In genomic region chr12:38820642-38821041, GRCm38 (mm10) we compare ENCODE assay signal across 10 mouse cellular contexts.
"Had no signal": no experiment of that assay in that cellular context is flagged by ENCODE, and none has a peak within 500 bp of the region (broad histone marks: within the 10 kb centered on the region; RNA-seq: fewer than 3 reads in every experiment).

No protein-coding gene starts in this region.

- H3K27me3 ChIP-seq: liver, embryonic 15.5 days; lung, embryonic 15.5 days; megakaryocyte, embryonic 14.5 days; midbrain, embryonic 13.5 days; midbrain, embryonic 15.5 days; neural tube, embryonic 12.5 days had no signal

- H3K4me3 ChIP-seq: liver, embryonic 15.5 days; lung, embryonic 15.5 days; megakaryocyte, embryonic 14.5 days; midbrain, embryonic 13.5 days; midbrain, embryonic 15.5 days; neural tube, embryonic 12.5 days had no signal

- H3K4me2 ChIP-seq: liver, embryonic 15.5 days; lung, embryonic 15.5 days; midbrain, embryonic 11.5 days; midbrain, embryonic 13.5 days; midbrain, embryonic 15.5 days; neural tube, embryonic 12.5 days had no signal

- H3K9me3 ChIP-seq: liver, embryonic 15.5 days; lung, embryonic 15.5 days; midbrain, embryonic 13.5 days; midbrain, embryonic 15.5 days; neural tube, embryonic 12.5 days had no signal

- H3K27ac ChIP-seq: liver, embryonic 15.5 days; lung, embryonic 15.5 days; macrophage; midbrain, embryonic 13.5 days; midbrain, embryonic 15.5 days; neural tube, embryonic 12.5 days had no signal

- H3K9ac ChIP-seq: liver, embryonic 15.5 days; liver, postnatal 0 days; lung, embryonic 15.5 days; midbrain, embryonic 13.5 days; midbrain, embryonic 15.5 days; neural tube, embryonic 12.5 days had no signal

- H3K4me1 ChIP-seq: liver, embryonic 15.5 days; lung, embryonic 15.5 days; megakaryocyte, embryonic 14.5 days; midbrain, embryonic 13.5 days; midbrain, embryonic 15.5 days; neural tube, embryonic 12.5 days had no signal

- H3K36me3 ChIP-seq: liver, embryonic 15.5 days; lung, embryonic 15.5 days; midbrain, embryonic 13.5 days; midbrain, embryonic 15.5 days; neural tube, embryonic 12.5 days had no signal

- ATAC-seq: liver, postnatal 0 days; lung, postnatal 0 days; midbrain, embryonic 13.5 days; midbrain, embryonic 15.5 days had no signal
